Mouse (Mus musculus): ENCODE measurements around the gene Plcxd2.

The Plcxd2 gene

GRCm38 (mm10) chr16:45935956-45936483, 74.0 kb downstream of the Plcxd2 start:
- no peak for DNase-seq

GRCm38 (mm10) chr16:45934721-45935407, 75.2 kb downstream of the Plcxd2 start:
- no peak for DNase-seq

- DNase-seq = no peak
These were observed 79.7 kb downstream of the Plcxd2 start for GRCm38 (mm10) chr16:45930308-45930707.

- no peak for DNase-seq
These were observed 81.9 kb downstream of the Plcxd2 start for GRCm38 (mm10) chr16:45928090-45928489.

- DNase-seq = no peak
These were observed 82.4 kb downstream of the Plcxd2 start for GRCm38 (mm10) chr16:45927601-45928000.

- no peak for DNase-seq
These were observed 83.1 kb downstream of the Plcxd2 start for GRCm38 (mm10) chr16:45926875-45927274.

- no peak for DNase-seq
These were observed 86.1 kb downstream of the Plcxd2 start for GRCm38 (mm10) chr16:45923731-45924424.

GRCm38 (mm10) chr16:45922546-45923229, 87.3 kb downstream of the Plcxd2 start:
- DNase-seq = no peak

GRCm38 (mm10) chr16:45919572-45919971, 90.4 kb downstream of the Plcxd2 start:
- DNase-seq = no peak

Measured in cerebellum, adult 11 months (tissue).